Mouse (Mus musculus): Measurements from ENCODE around the gene Reln. TPM values are rescaled to one million over a fixed set of nuclear protein-coding genes. Genes with fewer than 3 reads are reported as not detected.

The Reln gene
- polyA plus RNA-seq, 1 experiment from 2014 or later, result 36.0 TPM

GRCm38 (mm10) chr5:21866750-21867149 lies 477.8 kb downstream of the Reln start:
- Histone ChIP-seq H3K27ac (no peak overlapping the region), H3K36me3 (no peaks in the 10 kb centered on the region), H3K4me3 (no peak overlapping the region), H3K9ac (no peak overlapping the region), H3K27me3 (replicated peaks) (peaks cover 9% of the 10 kb centered on the region), H3K4me2 (replicated peaks) (peak overlapping the region; percentile 63), H3K9me3 (no peaks in the 10 kb centered on the region), H3K4me1 (peaks cover 9% of the 10 kb centered on the region)
- WGBS, result 72% methylated on average over 8 of the region's 8 CpGs
- ATAC-seq (ENCODE audit: low FRiP score, low read depth), result no peak

DNA sequence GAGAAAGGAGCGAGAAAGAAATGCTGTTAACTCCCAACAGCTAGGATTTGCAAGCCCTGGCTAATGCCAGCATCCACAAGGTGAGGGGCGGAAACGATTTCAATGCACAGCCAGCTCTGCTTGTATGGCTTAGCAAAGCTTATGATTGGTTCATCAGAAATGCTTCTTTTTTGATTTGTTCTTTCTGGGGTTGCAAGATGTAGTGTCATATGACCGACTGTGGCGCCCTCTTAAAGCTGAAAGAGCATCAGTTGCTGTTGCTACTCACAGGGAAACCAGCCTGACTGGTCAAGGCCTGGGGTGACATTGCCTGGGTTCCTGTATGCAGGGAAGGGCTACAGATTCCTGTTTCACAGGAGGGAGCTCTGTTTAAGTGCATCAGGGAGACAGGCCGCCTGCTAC lies 478.2 kb downstream of the Reln start:
- H3K4me1 ChIP-seq, result peaks cover 9% of the 10 kb centered on the region
- no peak overlapping the region for H3K9ac ChIP-seq
- H3K9me3 ChIP-seq, result no peaks in the 10 kb centered on the region
- peaks cover 9% of the 10 kb centered on the region for H3K27me3 ChIP-seq (replicated peaks)
- peak overlapping the region; percentile 63 for H3K4me2 ChIP-seq (replicated peaks)
- no peaks in the 10 kb centered on the region for H3K36me3 ChIP-seq
- H3K4me3 ChIP-seq, result no peak overlapping the region
- ATAC-seq (ENCODE audit: low FRiP score, low read depth), result no peak
- H3K27ac ChIP-seq, result no peak overlapping the region
- WGBS, result 11% methylated on average over 6 of the region's 6 CpGs

GRCm38 (mm10) chr5:21865346-21866107 lies 479.0 kb downstream of the Reln start, which contains the start of gene Slc26a5:
Slc26a5 (minus strand) TSS chr5:21865604.
- peaks cover 9% of the 10 kb centered on the region for H3K27me3 ChIP-seq (replicated peaks)
- peak; percentile 70 for ATAC-seq (ENCODE audit: low FRiP score, low read depth)
- H3K4me3 ChIP-seq, result peak within 1 kb of the TSS; percentile 20; the same call in 1 of the 2 replicates
- no peak within 1 kb of the TSS for H3K27ac ChIP-seq
- peaks cover 9% of the 10 kb centered on the region for H3K4me1 ChIP-seq
- H3K9ac ChIP-seq, result no peak within 1 kb of the TSS
- under 1% methylated on average over 29 of the region's 29 CpGs for WGBS
- H3K36me3 ChIP-seq, result no peaks in the 10 kb centered on the region
- no peaks in the 10 kb centered on the region for H3K9me3 ChIP-seq
- H3K4me2 ChIP-seq (replicated peaks), result peak within 1 kb of the TSS; percentile 63

DNA sequence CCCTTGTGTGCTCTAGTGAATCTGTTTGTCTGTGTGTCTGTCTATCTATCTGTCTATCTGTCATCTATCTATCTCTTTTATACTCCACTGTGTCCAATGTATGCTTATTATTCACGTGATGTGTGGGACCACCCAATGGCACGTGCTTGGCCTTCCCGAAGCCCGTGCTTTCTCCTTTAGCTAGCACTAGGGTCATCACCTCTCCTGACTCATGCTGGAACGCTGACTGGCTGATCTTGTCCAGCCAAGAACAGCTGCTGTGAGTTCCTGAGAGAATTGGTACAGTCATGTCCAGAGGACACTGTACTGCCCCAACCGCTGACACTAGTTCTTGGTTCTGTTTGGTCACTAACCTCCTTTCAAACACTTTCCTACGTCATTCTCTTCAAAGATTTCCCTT lies 485.8 kb downstream of the Reln start:
- H3K9me3 ChIP-seq, result no peaks in the 10 kb centered on the region
- no peak overlapping the region for H3K27ac ChIP-seq
- H3K4me1 ChIP-seq, result no peaks in the 10 kb centered on the region
- no peak overlapping the region for H3K9ac ChIP-seq
- no peak for ATAC-seq (ENCODE audit: low FRiP score, low read depth)
- no peaks in the 10 kb centered on the region for H3K36me3 ChIP-seq
- no peak overlapping the region for H3K4me2 ChIP-seq (replicated peaks)
- 89% methylated on average over 7 of the region's 7 CpGs for WGBS
- no peaks in the 10 kb centered on the region for H3K27me3 ChIP-seq (replicated peaks)
- H3K4me3 ChIP-seq, result no peak overlapping the region

- no peaks in the 10 kb centered on the region for H3K27me3 ChIP-seq (replicated peaks)
- H3K4me1 ChIP-seq, result no peaks in the 10 kb centered on the region
- no peak overlapping the region for H3K27ac ChIP-seq
- no peaks in the 10 kb centered on the region for H3K36me3 ChIP-seq
- no peak; the same call in 1 of the 2 replicates for ATAC-seq (ENCODE audit: low FRiP score, low read depth)
- no peak overlapping the region for H3K9ac ChIP-seq
- 70% methylated on average over 10 of the region's 10 CpGs for WGBS
- no peak overlapping the region for H3K4me3 ChIP-seq
- H3K9me3 ChIP-seq, result no peaks in the 10 kb centered on the region
- no peak overlapping the region for H3K4me2 ChIP-seq (replicated peaks)
Measured at GRCm38 (mm10) chr5:21851679-21852340, 492.7 kb downstream of the Reln start.

- H3K9ac ChIP-seq, result no peak overlapping the region
- H3K4me1 ChIP-seq, result no peaks in the 10 kb centered on the region
- WGBS, result 55% methylated on average over 6 of the region's 6 CpGs
- H3K4me2 ChIP-seq (replicated peaks), result no peak overlapping the region
- no peak for ATAC-seq (ENCODE audit: low FRiP score, low read depth)
- no peaks in the 10 kb centered on the region for H3K27me3 ChIP-seq (replicated peaks)
- H3K27ac ChIP-seq, result no peak overlapping the region
- no peaks in the 10 kb centered on the region for H3K36me3 ChIP-seq
- no peaks in the 10 kb centered on the region for H3K9me3 ChIP-seq
- H3K4me3 ChIP-seq, result no peak overlapping the region
Measured at GRCm38 (mm10) chr5:21847438-21847837, 497.1 kb downstream of the Reln start.

DNA sequence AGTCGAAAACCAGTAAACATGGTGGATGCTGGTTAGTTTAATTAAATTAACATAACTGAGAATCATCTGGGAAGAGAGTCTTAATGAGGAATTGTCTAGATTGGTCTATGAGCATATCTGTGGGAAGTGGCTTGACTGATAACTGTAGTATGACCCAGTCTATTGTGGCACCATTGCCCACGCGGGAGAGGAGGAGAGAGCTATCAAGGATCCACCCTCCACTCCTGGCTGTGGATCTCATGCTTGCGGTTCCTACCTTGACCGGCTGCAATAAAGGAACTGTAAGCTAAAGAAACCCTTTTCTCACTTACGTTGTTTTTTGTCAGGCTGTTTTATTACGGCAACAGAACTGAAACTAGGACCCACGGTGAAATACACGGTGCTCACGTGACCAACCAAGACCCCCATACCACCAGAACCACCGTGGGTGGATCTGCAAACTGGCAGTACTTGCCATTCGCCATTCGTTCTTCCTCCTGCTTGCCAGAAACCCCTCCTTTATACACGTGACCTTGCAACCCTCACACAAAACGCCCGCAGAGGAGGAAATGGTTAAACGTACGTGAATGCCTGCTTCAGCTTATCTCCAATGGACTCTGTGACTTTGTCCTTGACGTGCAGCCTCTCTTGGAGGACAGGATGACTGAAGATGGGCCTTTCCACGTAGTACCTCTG lies 497.7 kb downstream of the Reln start:
- no peak overlapping the region for H3K4me2 ChIP-seq (replicated peaks)
- no peaks in the 10 kb centered on the region for H3K36me3 ChIP-seq
- H3K9me3 ChIP-seq, result no peaks in the 10 kb centered on the region
- no peaks in the 10 kb centered on the region for H3K4me1 ChIP-seq
- H3K27me3 ChIP-seq (replicated peaks), result no peaks in the 10 kb centered on the region
- no peak overlapping the region for H3K27ac ChIP-seq
- no peak overlapping the region for H3K9ac ChIP-seq
- ATAC-seq (ENCODE audit: low FRiP score, low read depth), result no peak
- no peak overlapping the region for H3K4me3 ChIP-seq
- WGBS, result 85% methylated on average over 20 of the region's 20 CpGs

DNA sequence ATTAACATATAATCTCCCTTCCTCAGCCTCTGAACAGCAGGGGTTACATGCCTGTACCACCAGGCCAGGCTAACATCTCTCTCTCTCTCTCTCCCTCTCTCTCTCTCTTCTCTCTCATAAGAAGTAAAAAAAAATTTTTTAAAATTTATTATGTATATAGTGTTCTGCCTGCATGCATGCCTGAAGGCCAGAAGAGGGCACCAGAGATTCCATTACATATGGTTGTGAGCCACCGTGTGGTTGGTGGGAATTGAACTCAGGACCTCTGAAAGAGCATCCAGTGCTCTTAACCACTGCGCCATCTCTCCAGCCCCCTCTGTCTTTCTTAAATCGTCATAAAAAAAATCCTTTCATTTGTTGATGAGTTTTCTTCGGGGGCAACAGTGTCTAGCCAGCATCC lies 499.8 kb downstream of the Reln start:
- H3K9ac ChIP-seq, result no peak overlapping the region
- WGBS, result 81% methylated on average over 4 of the region's 4 CpGs
- no peak overlapping the region for H3K4me2 ChIP-seq (replicated peaks)
- no peak overlapping the region for H3K4me3 ChIP-seq
- H3K9me3 ChIP-seq, result no peaks in the 10 kb centered on the region
- no peaks in the 10 kb centered on the region for H3K36me3 ChIP-seq
- H3K4me1 ChIP-seq, result no peaks in the 10 kb centered on the region
- no peaks in the 10 kb centered on the region for H3K27me3 ChIP-seq (replicated peaks)
- no peak for ATAC-seq (ENCODE audit: low FRiP score, low read depth)
- H3K27ac ChIP-seq, result no peak overlapping the region

Other genes starting within 250 kb of the Reln start
- gene Orc5, start 205.7 kb upstream of the Reln start, polyA plus RNA-seq (2016; fragmentation: Nextera tagmentation; extraction: Ambion mirVana), result 38.8 and 38.9 TPM in 2 replicates

All from neural tube, embryonic 12.5 days (tissue).